Mouse (Mus musculus) urinary bladder, adult 2 months (tissue): Measurements from ENCODE around the gene Defb10. TPM values are rescaled to one million over a fixed set of nuclear protein-coding genes. Genes with fewer than 3 reads are reported as not detected.
"Not testable (repeated sequence)": the region's sequence is repeated elsewhere in the genome, so short reads cannot be mapped to it uniquely, and the experiment has no call there.

Experiments
- DNase-seq: peaks from one replicate; pipeline ENCODE4 v3.0.0; 2022; ENCODE audit warnings: low spot score
- polyA plus RNA-seq: library from polyadenylated mRNA; depleted of rRNA; stranded (reverse); fragments of >200 nt; gene quantifications from 2 replicates; pipeline ENCODE4 v1.2.3, GENCODE M21; 2012; rRNA removed

The Defb10 gene
- polyA plus RNA-seq, result not detected in 2 replicates

- DNase-seq, result not testable (repeated sequence)
These were observed at the start of gene Defb10 for GRCm38 (mm10) chr8:21858586-21858985. TSS of gene Defb10 (plus strand) at chr8:21858901.

DNA sequence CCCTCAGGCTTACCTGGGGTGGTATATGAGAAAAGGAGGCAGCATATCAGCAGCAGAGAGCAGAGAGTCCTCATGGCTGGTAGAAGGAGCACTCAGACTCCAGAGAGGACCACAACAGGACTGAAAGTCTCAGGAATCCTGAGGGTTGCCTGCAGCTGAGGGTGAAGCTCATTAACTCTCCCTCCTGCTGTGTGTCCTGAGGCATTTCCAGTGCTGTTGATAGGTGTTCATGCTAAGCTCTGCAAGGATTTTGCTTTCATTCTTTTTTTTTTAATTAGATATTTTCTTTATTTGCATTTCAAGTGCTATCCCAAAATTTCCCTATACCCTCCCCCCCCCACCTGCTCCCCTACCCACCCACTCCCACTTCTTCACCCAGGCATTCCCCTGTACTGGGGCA lies 26.6 kb downstream of the Defb10 start, which contains the start of gene Defb9:
Defb9 (minus strand) TSS at position 101 of the 400 bp plus-strand sequence.
- not testable (repeated sequence) for DNase-seq

DNA sequence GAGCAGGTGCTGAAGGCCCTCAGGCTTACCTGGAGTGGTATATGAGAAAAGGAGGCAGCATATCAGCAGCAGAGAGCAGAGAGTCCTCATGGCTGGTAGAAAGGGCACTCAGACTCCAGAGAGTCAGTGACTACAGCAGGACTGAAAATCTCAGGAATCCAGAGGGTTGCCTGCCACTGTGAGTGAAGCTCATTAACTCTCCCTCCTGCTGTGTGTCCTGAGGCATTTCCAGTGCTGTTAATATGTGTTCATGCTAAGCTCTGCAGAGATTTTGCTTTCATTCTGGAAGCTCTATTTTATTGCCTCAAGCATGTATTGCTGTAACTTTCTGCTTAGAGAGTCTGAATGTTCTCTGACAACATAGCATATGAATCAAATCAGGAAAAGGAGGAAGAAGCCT lies 47.6 kb downstream of the Defb10 start, which contains the start of gene Defb11:
Defb11 (minus strand) TSS at position 123 of the 400 bp plus-strand sequence.
- DNase-seq, result not testable (repeated sequence)

Other genes starting within 250 kb of the Defb10 start
- not detected in 2 replicates for gene Defa26, start 240.7 kb upstream of the Defb10 start, polyA plus RNA-seq
- gene Defa17, start 203.1 kb upstream of the Defb10 start, polyA plus RNA-seq, result not detected in 2 replicates
- not detected in 2 replicates for gene Defa34, start 193.1 kb upstream of the Defb10 start, polyA plus RNA-seq
- gene AY761184, start 155.3 kb upstream of the Defb10 start, polyA plus RNA-seq, result not detected in 2 replicates
- gene Defa24, start 124.4 kb upstream of the Defb10 start, polyA plus RNA-seq, result not detected in 2 replicates
- gene Defb50, start 35.4 kb upstream of the Defb10 start, polyA plus RNA-seq, result 0.48 TPM in 1 of 2 replicates, not detected in the other
- gene Defb2, start 19.0 kb upstream of the Defb10 start, polyA plus RNA-seq, result not detected in 2 replicates
- not detected in 2 replicates for gene Defb9, start 26.5 kb downstream of the Defb10 start, polyA plus RNA-seq
- gene Defb11, start 47.5 kb downstream of the Defb10 start, polyA plus RNA-seq, result not detected in 2 replicates
- not detected in 2 replicates for gene Defb15, start 73.8 kb downstream of the Defb10 start, polyA plus RNA-seq
- not detected in 2 replicates for gene Defb35, start 79.5 kb downstream of the Defb10 start, polyA plus RNA-seq
- gene Defb13, start 87.9 kb downstream of the Defb10 start, polyA plus RNA-seq, result not detected in 2 replicates
- not detected in 2 replicates for gene Fam90a1a, start 99.8 kb downstream of the Defb10 start, polyA plus RNA-seq
- not detected in 2 replicates for gene Ccdc70, start 110.9 kb downstream of the Defb10 start, polyA plus RNA-seq
- 0.88 and 0.93 TPM in 2 replicates for gene Atp7b, start 201.4 kb downstream of the Defb10 start, polyA plus RNA-seq
- 10.6 and 11.6 TPM in 2 replicates for gene Alg11, start 201.8 kb downstream of the Defb10 start, polyA plus RNA-seq